Mouse (Mus musculus) lung, embryonic 14.5 days (tissue): ENCODE measurements around the gene Prkci. TPM values are rescaled to one million over a fixed set of nuclear protein-coding genes. Genes with fewer than 3 reads are reported as not detected.

ENCODE experiments used
- ATAC-seq: fragments of 200-750 bp; cut with Nextera tagmentation; 2 replicates; pipeline ENCODE4 v1.8.0; 2017; ENCODE audit warnings: mild to moderate bottlenecking, moderate TSS enrichment, moderate library complexity; ENCODE audit not compliant: insufficient read depth
- DNase-seq: peaks from one replicate; pipeline ENCODE4 v3.0.0-alpha.2; 2015
- H3K27ac ChIP-seq: fragments of 300-500 bp; sonication (generic); 2 replicates; pipeline ENCODE4 v1.5.1; 2014; ENCODE audit warnings: low read depth, mild to moderate bottlenecking, moderate library complexity
- H3K27me3 ChIP-seq: fragments of 300-500 bp; sonication (generic); 2 replicates; pipeline ENCODE4 v1.6.1; 2014; ENCODE audit warnings: low read length, control low read depth; ENCODE audit not compliant: insufficient read depth
- H3K36me3 ChIP-seq: fragments of 300-500 bp; sonication (generic); 2 replicates; pipeline ENCODE4 v1.6.1; 2014; ENCODE audit warnings: control low read depth; ENCODE audit not compliant: insufficient read depth
- H3K4me1 ChIP-seq: fragments of 300-500 bp; sonication (generic); 2 replicates; pipeline ENCODE4 v1.6.1; 2014; ENCODE audit warnings: antibody characterized with exemption, control low read depth; ENCODE audit not compliant: insufficient read depth
- H3K4me2 ChIP-seq: fragments of 300-500 bp; sonication (generic); 2 replicates; pipeline ENCODE4 v1.6.1; 2014; ENCODE audit warnings: mild to moderate bottlenecking
- H3K4me3 ChIP-seq: fragments of 300-500 bp; sonication (generic); 2 replicates; pipeline ENCODE4 v1.5.1; 2014; ENCODE audit warnings: low read depth, low read length
- H3K9ac ChIP-seq: fragments of 300-500 bp; sonication (generic); 2 replicates; pipeline ENCODE4 v1.6.1; 2014
- H3K9me3 ChIP-seq: fragments of 300-500 bp; sonication (generic); 2 replicates; pipeline ENCODE4 v1.6.1; 2016; ENCODE audit warnings: low read depth, low read length, control low read depth
- CTCF ChIP-seq: IDR thresholded peaks from 2 replicates; pipeline ENCODE4 v1.5.1; 2016; ENCODE audit warnings: antibody characterized with exemption, low read depth
- WGBS: fragments of 180-500 bp; shearing (Covaris S2); extraction: QIAGEN DNeasy Blood & Tissue Kit; methylation state at CpG from one replicate; pipeline ENCODE4 v1.1.7; 2014; 5-methylcytosine and 5-hydroxymethylcytosine counted together
- microRNA-seq: library from miRNA; unstranded; fragments of <30 nt; microRNA quantifications from one replicate; pipeline ENCODE4, GENCODE M21; 2016; ENCODE audit warnings: borderline number of aligned reads
- polyA plus RNA-seq: library from polyadenylated mRNA; unstranded; fragments of >200 nt; fragmentation: Nextera tagmentation; extraction: Ambion mirVana; gene quantifications from 2 replicates; pipeline ENCODE4 v1.2.1, GENCODE M21; 2014

Gene Prkci
- polyA plus RNA-seq, 1 experiment from 2014 or later = 65.6 TPM

DNA sequence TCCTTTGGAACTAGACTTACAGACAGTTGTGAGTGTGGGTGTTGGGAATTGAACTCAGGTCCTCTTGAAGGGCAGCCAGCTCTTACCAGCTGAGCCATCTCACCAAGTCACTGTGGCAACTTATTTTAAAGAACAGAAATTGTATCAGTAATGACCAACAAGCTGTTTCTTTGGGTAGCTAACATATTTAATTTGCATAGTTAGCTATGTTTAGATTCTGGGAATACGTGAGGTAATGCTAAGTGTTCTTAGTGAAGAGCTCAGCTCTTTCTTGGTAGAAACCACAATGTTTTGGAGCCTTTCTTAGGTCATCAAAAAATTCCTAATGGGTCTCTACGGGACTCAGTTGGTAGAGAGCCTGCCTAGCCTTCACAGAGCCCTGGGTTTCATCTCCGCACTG, 105.3 kb downstream of the Prkci start:
- Histone ChIP-seq H3K27ac (no peak overlapping the region), H3K9ac (no peak overlapping the region), H3K4me3 (no peak overlapping the region), H3K36me3 (peaks cover 15% of the 10 kb centered on the region; the same call in 1 of the 2 replicates), H3K27me3 (no peaks in the 10 kb centered on the region), H3K4me1 (peaks cover 14% of the 10 kb centered on the region), H3K4me2 (no peak overlapping the region), H3K9me3 (no peaks in the 10 kb centered on the region)
- DNase-seq (no peak), ATAC-seq (no peak)
- WGBS = 91% methylated on average over 3 of the region's 3 CpGs
- no peak for TF ChIP-seq CTCF

Small RNA genes lying within 50 kb of the gene (microRNA-seq; reads per million reads assigned to microRNA genes)
- gene Mir7008 = 0.95 reads per million

Other genes with a start within 250 kb of the Prkci start
- gene Samd7, start 249.5 kb upstream of the Prkci start, polyA plus RNA-seq = not detected in 2 replicates
- gene Sec62, start 202.9 kb upstream of the Prkci start, polyA plus RNA-seq = 76.4 and 94.7 TPM in 2 replicates
- 3.1 and 3.4 TPM in 2 replicates for gene Gpr160, start 139.8 kb upstream of the Prkci start, polyA plus RNA-seq
- gene Phc3, start 26.3 kb upstream of the Prkci start, polyA plus RNA-seq = 7.5 and 7.8 TPM in 2 replicates
- gene Skil, start 99.3 kb downstream of the Prkci start, polyA plus RNA-seq = 24.0 and 24.6 TPM in 2 replicates
- gene Cldn11, start 154.2 kb downstream of the Prkci start, polyA plus RNA-seq = 3.4 and 3.6 TPM in 2 replicates